Mouse (Mus musculus) yolk sac, embryonic 10.5 days (tissue): ENCODE data around the gene Syt3.

ENCODE experiments used
- DNase-seq: peaks from one replicate; pipeline ENCODE4 v3.0.0-alpha.2; 2017; ENCODE audit warnings: low spot score

Syt3 gene

DNA sequence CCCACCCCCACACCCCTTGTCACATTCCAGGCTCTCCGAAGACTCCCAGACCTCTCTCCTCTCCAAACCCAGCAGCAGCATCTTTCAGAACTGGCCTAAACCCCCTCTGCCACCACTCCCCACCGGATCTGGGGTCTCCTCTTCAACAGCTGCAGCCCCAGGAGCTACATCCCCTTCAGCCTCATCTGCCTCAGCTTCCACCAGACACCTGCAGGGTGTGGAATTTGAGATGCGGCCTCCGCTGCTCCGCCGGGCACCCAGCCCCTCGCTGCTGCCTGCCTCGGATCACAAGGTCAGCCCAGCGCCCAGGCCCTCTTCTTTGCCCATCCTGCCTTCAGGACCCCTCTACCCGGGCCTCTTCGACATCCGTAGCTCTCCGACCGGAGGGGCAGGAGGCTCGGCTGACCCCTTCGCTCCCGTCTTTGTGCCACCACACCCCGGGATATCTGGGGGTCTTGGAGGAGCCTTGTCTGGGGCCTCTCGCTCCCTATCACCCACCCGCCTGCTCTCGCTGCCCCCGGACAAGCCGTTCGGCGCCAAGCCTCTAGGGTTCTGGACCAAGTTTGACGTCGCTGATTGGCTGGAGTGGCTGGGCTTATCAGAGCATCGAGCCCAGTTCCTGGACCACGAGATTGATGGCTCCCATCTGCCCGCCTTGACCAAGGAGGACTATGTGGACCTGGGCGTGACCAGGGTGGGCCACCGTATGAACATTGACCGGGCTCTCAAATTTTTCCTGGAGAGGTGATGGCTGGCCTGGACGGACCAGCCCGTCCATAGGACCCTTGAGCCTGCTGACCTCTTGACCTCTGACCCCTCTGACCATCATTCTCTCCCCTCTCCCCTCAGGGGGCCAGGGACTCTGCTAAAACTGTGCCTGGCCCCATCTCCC is 27.1 kb upstream of the Syt3 start:
- DNase-seq, result no peak

DNA sequence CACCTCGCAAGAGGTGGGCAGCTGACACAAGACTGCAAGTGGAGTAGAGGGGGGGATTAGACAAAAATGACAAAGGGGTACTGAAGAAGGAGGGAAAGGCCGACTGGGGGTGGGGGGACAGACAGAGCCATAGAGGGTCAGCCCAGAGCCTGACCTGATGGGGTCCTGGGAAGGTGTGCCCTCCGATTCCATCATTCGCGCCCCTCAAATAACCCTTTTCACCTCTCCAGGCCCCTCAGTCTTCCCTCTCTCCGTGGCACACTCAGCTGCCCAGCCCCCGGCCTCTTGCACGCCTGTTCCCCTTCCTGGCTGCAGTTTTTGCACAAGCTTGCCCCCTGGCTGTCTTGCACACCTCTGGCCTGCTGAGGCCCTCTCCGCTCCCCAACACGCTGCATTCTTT is 26.4 kb upstream of the Syt3 start:
- no peak for DNase-seq

DNA sequence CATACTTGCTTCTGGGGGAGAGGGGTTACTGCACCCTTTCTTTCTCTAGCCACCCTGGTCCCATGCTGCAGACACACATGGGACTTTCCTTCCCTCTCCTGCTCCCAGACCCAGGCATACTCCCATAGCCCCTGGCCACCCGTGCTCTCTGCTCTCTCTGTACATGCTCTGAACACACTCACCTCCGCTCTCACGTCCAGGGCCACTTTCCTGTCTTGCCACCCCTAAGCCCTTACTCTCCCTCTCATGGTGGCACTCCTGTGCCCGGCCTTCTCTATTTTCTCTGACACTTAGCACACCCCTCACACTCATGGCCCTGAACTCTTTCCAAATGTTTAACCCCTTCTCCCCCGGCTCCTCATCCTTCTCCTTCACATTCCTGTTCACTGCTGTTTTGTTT is 25.9 kb upstream of the Syt3 start:
- DNase-seq, result no peak

DNA sequence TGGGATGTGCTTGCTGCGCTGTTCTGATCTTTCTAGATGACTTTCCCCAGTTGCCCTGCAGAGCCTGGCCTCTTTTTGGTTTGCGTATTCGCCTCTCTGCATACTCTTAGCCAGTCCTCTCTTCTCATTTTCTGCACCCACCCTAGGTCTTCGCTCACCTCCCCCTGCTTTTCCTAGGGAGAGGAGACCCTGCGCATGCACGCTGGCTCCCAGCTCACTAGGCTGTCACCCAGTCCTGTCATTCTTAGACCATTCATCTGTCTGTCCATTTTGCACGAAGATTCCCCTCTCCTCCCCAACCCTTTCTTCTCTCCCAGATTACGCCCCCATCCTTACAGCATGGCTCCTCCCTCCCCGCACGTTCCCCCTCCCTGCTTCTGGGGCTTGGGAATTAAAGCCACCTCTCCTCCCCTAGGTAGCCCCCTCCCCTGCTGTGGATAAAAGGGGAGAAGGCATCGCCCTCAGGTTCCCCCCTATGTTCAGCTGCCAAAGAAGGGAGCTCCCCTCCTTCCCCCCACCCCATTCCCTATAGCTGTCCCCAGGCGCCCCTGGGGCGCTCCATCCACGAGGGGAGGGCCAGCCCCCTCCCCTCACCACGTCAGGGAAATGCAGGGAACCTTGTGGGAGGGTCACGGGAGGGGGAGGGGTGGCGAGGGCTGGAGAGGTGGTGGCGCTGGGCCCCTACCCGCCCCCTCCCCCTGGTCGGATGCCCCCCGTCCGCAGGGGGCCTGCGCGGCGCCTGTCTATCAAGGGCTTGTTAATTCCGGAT is 24.8 kb upstream of the Syt3 start:
- no peak for DNase-seq

DNA sequence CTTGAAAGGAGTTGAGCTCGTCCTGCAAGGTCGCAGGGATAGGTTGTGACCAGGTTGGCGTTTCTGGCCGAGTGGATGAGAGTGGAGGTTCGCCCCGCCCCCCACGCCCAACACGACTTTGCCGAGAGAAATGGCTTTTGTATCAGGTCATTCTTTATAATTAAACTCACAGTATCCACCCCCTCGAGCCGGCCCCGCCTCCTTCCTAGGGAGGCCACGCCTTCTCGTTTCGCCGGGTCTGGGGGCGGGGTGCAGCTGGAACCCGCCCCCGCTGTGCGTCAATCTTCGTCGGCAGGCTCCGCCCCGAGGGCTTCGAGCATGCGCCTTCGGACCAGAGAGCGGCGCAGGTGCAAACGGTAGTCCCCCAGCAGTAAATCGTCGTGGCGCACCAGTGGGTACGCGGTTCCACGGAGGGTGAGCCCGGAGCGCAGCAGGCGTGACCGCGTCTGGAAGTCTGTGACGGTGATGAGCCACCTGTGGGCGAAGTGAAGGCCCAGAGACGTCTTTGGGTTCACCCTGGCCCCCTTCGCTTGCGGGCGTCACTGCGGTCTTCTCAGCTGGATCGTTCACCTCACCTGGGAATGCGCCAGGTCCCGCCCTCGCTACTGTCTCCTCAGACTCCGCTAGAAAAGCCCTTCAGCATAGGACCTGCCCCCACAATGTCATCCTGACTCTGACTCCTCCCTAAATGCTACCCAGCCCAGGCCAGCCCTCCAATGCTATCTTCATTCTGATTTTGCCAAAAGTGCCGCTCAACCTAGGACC is 23.8 kb upstream of the Syt3 start:
- DNase-seq, result peak; percentile 82

DNA sequence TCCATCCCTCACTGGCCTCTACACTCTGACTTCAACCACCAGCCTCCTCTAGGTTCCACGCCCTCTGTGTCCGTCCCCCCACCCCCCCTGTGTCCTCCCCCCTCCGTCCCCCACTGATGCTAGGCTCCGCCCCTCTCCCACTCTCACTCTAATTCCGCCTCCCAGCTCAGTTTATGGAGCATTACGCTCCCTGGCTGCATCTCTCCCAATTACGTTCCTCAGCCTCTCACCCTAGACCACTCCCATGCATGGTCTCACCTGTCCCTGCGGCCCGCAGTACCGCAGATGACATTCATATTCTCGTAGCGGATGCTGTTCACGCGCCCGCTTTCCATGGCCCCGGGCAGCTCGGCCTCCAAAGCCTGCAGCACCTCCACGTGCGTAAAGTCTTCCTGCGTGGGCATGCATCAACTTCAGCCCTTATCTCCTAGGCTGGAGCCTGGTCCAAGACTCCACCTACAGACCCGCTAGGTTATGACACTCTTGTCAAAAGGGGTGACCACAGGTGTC is 23.1 kb upstream of the Syt3 start:
- no peak for DNase-seq

DNA sequence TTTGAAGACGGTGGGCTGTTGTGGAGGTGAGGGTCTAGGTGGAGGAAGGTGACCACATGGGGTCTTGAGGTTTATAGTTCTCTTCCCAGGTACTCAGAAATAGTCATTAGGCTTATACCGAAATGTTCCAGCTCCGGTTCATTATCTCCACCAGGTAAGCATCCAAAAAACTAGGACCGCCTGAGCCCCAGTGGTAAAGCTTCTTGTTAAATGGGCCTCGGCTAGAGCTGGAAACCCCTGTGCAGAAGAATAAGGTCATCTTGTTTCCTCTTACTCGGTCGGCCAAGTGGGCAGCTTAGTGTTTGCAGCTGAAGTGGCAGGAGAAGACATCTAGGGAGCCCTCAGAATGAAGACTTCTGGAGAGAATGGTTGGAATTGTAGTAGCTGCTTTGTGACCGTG is 11.2 kb upstream of the Syt3 start:
- no peak for DNase-seq

DNA sequence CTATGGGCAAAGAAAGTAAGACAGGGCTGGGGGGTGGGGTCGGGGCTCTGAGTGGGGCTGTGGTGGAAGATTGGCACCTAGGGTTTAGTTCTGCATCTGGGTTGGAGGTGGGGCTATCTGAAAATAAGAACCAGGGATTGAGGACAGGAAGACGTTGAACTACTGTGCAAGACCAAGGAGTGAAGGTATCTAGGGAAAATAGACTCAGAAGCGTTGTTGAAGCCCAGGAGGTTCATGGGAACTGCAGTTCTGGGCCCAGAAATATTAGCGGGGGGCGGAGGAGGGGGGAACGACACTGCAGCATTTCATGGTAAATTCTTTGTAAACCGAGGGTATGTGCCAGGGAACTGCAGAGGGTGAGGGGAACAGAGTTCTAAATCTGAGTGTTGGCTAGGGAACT is 10.4 kb upstream of the Syt3 start:
- DNase-seq, result no peak

DNA sequence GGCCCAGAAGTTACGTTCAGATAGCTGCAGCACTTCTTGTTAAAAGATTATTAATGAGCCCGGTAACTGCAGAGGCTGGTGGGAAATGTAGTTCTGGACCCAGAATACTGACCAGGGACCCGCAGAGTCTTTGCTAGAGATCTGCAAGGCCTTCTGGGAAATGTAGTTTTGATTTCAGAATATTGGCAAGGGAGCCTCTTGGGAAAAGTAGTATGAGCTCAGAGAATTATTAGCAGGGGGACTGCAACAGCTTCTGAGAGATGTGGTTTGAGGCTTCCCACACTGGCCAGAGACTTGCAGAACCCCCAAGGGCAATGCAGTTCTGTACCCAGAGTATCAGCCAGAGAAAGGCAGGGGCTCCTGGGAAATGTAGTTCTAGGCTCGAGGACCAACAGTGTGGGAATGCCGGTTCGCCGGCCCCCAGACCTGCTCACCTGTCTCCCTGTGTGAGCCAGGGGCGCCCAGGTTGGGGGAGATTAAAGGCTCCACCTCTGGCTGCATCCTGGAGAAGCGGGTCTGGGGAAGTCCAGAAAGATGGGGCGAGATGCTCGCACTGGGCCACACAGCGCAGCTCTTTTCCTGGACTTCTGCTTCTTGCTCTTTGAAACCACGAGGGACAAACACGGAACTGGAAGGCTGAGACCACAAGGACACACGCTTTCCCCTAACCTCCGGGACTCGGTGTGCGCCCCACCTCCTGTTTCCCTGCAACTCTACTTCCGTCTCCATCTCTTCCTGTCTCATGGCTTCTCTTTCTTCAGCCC is 9.8 kb upstream of the Syt3 start:
- peak; percentile 92 for DNase-seq

DNA sequence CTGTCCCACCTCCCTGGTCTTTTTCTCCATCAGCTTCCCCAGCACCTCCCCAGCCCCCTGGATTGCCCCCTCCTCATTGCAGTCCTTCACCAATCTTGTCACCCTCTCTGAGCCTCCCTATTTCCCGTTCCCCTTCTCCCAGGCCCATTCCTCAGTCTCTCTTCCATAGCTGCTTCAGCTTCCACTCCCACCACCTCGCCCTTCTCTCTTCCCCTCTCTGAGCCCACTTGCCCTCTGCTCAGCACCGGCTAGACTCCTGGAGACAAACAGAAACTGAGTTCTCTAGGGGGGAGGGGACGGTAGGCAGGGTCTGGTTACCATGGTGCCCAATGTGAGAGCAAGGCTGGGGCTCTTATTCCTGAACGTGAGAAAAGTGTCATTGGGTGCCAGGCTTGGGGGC is 9.1 kb upstream of the Syt3 start:
- no peak for DNase-seq

DNA sequence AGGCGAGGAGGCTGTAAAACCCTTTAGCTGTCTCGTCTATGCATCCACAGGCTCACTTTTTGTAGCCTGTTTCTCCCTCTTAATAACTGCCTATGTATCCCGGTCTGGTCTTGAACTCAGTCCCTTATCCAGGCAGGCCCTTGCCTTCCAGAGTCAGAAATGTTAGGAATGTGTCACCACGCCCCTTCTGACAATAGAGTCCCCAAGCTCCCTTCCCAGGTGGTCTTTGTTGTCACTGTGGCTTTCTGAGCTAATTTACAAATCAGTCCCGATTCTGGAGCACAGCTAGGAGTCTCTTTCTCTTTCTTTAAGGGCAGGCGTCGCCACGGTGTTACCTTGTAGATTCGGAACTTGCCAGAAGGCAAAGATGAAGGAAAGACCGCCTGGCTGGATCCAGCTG is 8.7 kb upstream of the Syt3 start:
- DNase-seq, result no peak

DNA sequence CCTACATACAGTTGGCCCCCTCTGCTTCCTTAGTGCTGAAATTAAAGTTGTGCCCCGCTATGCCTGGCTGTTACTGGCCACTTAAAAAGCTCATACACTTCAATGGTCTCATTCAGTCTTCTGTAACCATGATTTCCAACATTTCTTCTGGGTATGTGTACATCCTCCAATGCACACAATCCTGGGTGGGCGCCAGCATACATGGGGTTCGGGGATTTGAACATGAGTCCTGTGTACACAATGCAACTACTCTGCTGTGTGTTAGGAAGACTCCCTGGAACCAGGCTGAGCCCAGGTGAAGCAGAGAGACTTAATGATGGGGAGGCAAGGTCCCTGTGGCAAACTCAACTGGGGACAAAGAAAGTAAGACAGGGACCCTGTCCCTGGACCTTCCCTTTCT is 8.1 kb upstream of the Syt3 start:
- no peak for DNase-seq

DNA sequence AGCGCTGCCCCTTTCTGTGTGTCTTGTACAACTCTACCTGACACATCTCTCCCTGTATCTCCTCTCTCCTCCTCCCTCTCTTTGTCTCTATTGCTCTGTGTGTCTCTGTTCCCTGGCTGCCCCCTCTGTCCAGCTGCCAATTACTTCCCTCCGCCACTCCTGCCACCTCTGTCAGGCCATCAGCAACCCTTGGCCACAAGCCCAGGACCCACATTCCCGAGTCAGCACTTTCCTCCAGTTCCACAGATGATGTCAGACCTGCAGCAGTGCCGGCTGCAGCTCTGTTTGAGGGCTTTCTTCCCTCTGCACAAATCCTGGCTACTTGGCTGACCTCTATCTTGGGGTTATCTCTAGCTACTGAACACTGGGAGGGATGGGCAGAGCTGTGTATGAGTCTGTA is 5.6 kb upstream of the Syt3 start:
- DNase-seq, result no peak

DNA sequence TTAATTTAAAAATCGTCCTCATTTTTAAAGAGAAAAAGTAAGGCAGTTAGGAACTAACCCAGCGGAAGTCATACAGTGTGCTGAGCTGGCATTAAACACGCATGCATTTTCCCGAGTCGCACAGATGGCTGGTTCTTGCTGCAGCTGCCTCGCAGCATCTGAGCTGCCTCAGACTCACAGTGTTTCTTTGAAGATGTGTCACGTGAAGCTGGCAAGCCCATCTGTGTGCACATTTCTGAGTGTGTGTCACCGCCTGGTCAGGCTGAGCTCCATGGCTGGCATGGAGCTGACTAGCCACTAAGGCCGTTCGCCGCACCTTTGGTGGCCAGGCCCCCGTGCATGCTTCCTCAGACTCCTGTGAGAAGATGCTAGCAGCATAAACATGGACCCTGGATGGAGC is 1.4 kb upstream of the Syt3 start:
- DNase-seq, result no peak

DNA sequence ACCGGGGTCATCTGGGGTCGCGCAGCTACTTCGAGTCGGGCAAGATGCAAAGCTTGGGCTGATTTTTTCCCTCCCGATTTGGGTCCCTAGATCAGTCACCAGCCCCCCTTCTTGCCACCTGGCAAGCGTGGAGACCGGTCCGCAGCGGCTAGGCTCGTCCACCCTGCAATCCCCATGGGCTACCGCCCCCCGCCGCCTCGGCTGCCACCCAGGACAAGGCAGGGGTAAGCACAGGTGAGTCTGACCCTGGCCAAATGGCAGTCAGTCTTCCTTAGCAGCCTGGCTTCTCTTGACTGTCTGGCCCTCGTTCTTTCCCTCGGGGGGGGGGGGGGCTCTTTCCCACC is 786 bp downstream of the Syt3 start:
- no peak for DNase-seq

DNA sequence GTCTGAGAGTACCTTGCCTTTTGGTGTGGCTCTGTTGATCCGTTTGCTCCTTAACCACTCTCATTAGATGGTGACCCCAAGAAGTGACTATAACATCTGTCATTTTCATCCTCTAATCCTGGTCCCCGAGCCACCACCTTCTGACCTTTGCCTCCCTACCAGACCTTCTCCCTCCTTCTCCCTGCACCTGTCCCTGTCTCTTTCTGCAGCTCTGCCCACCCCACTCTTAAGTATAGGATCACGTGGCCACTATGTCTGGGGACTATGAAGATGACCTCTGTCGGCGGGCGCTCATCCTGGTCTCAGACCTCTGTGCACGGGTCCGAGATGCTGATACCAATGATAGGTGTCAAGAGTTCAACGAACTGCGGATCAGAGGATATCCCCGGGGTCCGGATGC is 1.8 kb downstream of the Syt3 start, which contains the start of gene 1700008O03Rik:
Gene 1700008O03Rik, minus strand, starts transcription at position 101 of the 400 bp plus-strand sequence.
- no peak for DNase-seq

DNA sequence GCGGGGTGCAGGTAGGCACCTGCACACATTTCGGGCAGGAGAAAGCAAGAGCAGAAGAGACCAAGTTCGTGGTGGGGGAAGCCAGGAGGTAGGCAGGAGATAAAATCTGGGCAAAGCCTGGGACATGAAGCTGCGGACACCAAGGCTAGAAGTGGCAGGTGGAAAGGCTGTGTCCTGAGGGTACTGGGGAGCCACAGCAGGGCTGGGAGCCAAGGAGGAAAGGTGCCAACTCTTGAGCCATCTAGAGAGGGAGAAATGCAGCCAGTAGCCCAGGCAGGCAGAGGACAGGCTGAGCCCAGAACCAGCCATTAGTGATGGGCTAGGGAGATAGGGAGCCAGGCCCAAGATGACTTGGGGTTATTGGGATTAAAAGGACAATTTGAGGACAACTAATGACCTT is 7.9 kb downstream of the Syt3 start:
- no peak for DNase-seq

DNA sequence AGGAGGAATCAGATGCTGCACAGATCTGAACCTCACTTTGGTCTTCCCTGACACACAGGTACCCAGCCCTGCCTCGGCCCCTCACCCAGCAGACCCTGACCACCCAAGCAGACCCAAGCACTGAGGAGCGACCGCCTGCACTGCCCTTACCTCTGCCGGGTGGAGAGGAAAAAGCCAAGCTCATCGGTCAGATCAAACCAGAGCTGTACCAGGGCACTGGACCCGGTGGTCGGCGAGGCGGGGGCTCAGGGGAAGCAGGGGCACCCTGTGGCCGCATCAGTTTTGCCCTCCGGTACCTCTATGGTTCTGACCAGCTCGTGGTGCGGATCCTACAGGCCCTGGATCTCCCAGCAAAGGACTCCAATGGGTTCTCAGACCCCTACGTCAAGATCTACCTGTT is 8.4 kb downstream of the Syt3 start:
- DNase-seq, result no peak

DNA sequence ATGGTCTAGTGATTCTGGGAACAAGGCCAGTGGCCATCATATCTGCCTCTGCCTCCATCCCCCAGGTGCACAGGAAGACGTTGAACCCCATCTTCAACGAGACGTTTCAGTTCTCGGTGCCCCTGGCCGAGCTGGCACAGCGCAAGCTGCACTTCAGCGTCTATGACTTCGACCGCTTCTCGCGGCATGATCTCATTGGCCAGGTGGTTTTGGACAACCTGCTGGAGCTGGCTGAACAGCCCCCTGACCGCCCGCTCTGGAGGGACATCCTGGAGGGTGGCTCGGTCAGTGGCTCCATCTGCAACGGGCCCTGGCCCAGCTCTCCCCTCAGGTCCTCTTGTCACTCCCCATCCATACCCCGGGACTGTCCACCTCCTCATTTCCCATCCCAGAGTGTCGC is 9.4 kb downstream of the Syt3 start:
- no peak for DNase-seq

DNA sequence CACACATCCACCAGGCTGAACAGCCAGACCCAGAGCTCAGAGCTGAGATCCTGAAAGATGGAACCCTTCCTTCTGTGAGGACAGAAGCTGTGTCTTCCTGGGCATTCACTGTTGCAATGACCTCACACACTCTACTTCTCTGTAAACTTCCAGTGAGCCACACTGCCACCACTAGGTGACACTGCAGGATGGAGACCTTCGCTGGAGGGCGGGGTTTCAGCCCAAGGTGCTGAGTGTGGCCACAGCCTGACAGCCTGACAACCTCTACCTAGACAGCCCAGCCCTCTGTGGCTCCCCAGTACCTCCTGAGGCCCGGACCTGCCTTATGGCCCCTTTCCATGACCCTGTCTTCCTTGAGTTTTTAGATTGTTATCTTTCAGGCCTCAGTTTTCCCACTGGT is 14.7 kb downstream of the Syt3 start:
- peak; percentile 32 for DNase-seq

DNA sequence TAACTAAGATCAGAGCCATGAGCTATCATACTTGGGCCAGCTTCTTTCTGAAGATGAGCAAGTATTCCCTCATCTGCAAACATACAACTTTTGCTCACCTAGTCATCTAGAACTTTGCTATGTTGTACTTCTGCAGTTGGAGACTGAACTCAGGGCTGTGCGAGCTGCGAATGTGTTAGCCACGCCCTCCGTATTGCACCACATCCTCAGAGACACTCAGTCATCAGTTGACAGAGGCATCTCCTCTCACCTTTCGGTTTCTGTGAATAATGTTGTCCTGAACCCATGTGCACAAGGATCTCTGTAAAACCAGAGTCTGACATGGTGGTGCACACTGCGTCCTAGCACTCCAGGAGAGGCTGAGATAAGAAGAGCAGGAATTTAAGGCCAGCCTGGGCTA is 17.8 kb downstream of the Syt3 start:
- DNase-seq, result no peak
